Mouse (Mus musculus) layer of hippocampus, adult 8-10 months (tissue): ENCODE data around the gene Mdga2. TPM values are rescaled to one million over a fixed set of nuclear protein-coding genes. Genes with fewer than 3 reads are reported as not detected.
A peak's percentile ranks its signal among the peaks of the same experiment; 100 is the strongest.

Experiments
- DNase-seq, 2 experiments: peaks; one replicate each; pipeline ENCODE4 v3.0.0; 2022; ENCODE audit warnings: low spot score in 2 of 2
- total RNA-seq, 4 experiments: library from RNA; stranded (reverse); gene quantifications; 2 replicates each; pipeline ENCODE4 v1.2.4; 2022

The Mdga2 gene
- total RNA-seq, 4 experiments from 2014 or later: 43.4 to 59.8 (median 56.2) TPM

- no peak for DNase-seq
These were observed 163.0 kb downstream of the Mdga2 start for GRCm38 (mm10) chr12:67059136-67060014.

- DNase-seq: no peak
These were observed 165.7 kb downstream of the Mdga2 start for GRCm38 (mm10) chr12:67056621-67057020.

- peak; percentile 46 to 50 for DNase-seq
These were observed 177.1 kb downstream of the Mdga2 start for GRCm38 (mm10) chr12:67045099-67045750.

GRCm38 (mm10) chr12:67041865-67042264 lies 180.5 kb downstream of the Mdga2 start:
- no peak for DNase-seq

GRCm38 (mm10) chr12:67035509-67036261 lies 186.7 kb downstream of the Mdga2 start:
- DNase-seq: no peak

- no peak for DNase-seq
These were observed 205.2 kb downstream of the Mdga2 start for GRCm38 (mm10) chr12:67017192-67017591.

- peak; percentile 59 to 65 for DNase-seq
These were observed 211.0 kb downstream of the Mdga2 start for GRCm38 (mm10) chr12:67011368-67011767.

- DNase-seq: no peak
These were observed 212.0 kb downstream of the Mdga2 start for GRCm38 (mm10) chr12:67010318-67010717.

- DNase-seq: no peak
These were observed 213.2 kb downstream of the Mdga2 start for GRCm38 (mm10) chr12:67009191-67009590.

GRCm38 (mm10) chr12:66954129-66954528 lies 268.2 kb downstream of the Mdga2 start:
- no peak for DNase-seq

- no peak for DNase-seq
These were observed 306.6 kb downstream of the Mdga2 start for GRCm38 (mm10) chr12:66915741-66916140.

GRCm38 (mm10) chr12:66899366-66899765 lies 323.0 kb downstream of the Mdga2 start:
- no peak for DNase-seq

GRCm38 (mm10) chr12:66896790-66897189 lies 325.6 kb downstream of the Mdga2 start:
- DNase-seq: no peak

- no peak for DNase-seq
These were observed 332.1 kb downstream of the Mdga2 start for GRCm38 (mm10) chr12:66890296-66890695.

- DNase-seq: peak in 1 of 2 experiments; percentile 9
These were observed 333.1 kb downstream of the Mdga2 start for GRCm38 (mm10) chr12:66889276-66889675.

GRCm38 (mm10) chr12:66888636-66889035 lies 333.7 kb downstream of the Mdga2 start:
- no peak for DNase-seq

- no peak for DNase-seq
These were observed 356.1 kb downstream of the Mdga2 start for GRCm38 (mm10) chr12:66866199-66866598.

- DNase-seq: no peak
These were observed 369.2 kb downstream of the Mdga2 start for GRCm38 (mm10) chr12:66853167-66853566.

- no peak for DNase-seq
These were observed 382.0 kb downstream of the Mdga2 start for GRCm38 (mm10) chr12:66840336-66840735.

GRCm38 (mm10) chr12:66755653-66756052 lies 466.7 kb downstream of the Mdga2 start:
- no peak for DNase-seq

GRCm38 (mm10) chr12:66734536-66734935 lies 487.8 kb downstream of the Mdga2 start:
- DNase-seq: no peak

- no peak for DNase-seq
These were observed 497.9 kb downstream of the Mdga2 start for GRCm38 (mm10) chr12:66724474-66724873.
